Mouse (Mus musculus) stomach, postnatal 0 days (tissue): ENCODE data around the gene Nup210l.

ENCODE experiments used
- CTCF ChIP-seq: IDR thresholded peaks from 2 replicates; pipeline ENCODE4 v1.5.1; 2016; ENCODE audit warnings: antibody characterized with exemption, low read depth, mild to moderate bottlenecking, moderate library complexity
- EP300 ChIP-seq: optimal IDR thresholded peaks from 2 replicates; pipeline ENCODE3; 2016; ENCODE audit warnings: antibody characterized with exemption

DNA sequence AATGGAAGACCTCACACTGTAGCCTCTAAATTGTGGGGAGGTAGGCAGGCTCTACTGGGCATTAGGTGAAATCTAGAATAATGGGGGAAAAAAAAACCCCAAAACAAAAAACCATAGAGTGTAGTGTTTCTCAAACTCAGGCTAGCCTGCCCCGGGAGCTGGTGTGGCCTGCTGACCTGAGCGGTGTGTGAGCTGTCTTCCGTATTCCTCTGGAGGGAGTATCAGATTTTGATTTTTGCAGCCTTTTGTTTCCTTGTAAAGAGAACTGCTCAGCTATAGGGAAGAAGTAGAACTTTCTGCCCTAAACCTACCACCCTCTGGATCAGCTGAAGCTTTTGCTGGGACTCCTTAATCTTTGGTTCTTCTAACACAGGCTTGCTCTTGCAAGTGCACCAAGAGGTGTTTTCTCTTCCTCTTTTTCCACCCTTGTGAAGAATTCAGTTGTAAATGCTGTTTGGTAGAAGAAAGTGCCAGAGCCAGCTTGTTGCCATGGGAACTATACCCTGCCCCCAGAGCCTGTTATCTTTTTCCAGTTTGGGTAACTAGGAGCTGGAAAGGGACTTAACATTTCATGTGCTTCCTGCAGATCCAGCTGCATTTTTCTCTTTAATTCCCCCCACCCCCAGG lies 20.1 kb upstream of the Nup210l start:
- TF ChIP-seq CTCF = no peak
- TF ChIP-seq EP300 = no peak
